20 mouse cellular contexts compared by ENCODE assay signal in the genomic region with DNA sequence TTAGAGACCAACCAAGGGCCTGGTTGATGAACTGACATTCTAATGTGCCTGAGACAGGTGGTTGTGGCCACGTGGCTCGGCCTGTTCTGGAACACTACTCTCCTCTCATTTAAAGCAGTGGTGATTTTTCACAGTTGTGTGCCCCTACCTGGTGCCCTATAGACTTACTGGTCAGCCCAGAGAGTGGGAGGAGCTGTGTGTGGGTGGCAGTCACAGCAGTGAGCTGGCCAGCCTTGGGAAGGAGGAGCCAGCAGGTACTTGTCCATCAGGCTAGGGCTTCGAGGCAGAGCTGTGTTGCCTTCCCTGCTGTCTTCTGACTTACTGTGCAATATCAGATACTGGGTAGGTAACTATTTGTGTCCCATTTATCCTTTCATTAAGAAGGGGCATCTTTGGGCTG. TPM values are rescaled to one million over a fixed set of nuclear protein-coding genes. Genes with fewer than 3 reads are reported as not detected.
DNase-seq lines count a peak whose midpoint lies in the region; ATAC-seq and TF ChIP-seq lines count a peak whose summit lies in the region.
"Had no signal": no experiment of that assay in that cellular context is flagged by ENCODE, and none has a peak within 500 bp of the region (broad histone marks: within the 10 kb centered on the region; RNA-seq: fewer than 3 reads in every experiment).

No protein-coding gene starts in this region.

- 0 out of 2 replicates have a peak overlapping the region, but pooled peaks have one; percentile 39 for H3K27ac ChIP-seq in heart, embryonic 12.5 days (ENCODE audit: poor library complexity, severe bottlenecking)
- peak overlapping the region; percentile 76; the same call in 1 of the 2 replicates for H3K27ac ChIP-seq in lung, postnatal 0 days (ENCODE audit: low read length)
- H3K27ac ChIP-seq: embryonic facial prominence, embryonic 10.5 days; forebrain, embryonic 13.5 days had no signal

- H3K9ac ChIP-seq in heart, embryonic 12.5 days: no peak overlapping the region
- no peak overlapping the region for H3K9ac ChIP-seq in lung, postnatal 0 days (replicated peaks; ENCODE audit: low read depth)
- H3K9ac ChIP-seq: forebrain, embryonic 13.5 days; forebrain, postnatal 0 days; heart, embryonic 13.5 days; hindbrain, embryonic 15.5 days had no signal

- 82% methylated on average over 3 of the region's 3 CpGs for WGBS in heart, embryonic 12.5 days
- WGBS in lung, postnatal 0 days: 82% methylated on average over 3 of the region's 3 CpGs

- H3K4me2 ChIP-seq in heart, embryonic 12.5 days: no peak overlapping the region
- no peak overlapping the region for H3K4me2 ChIP-seq in lung, postnatal 0 days (replicated peaks; ENCODE audit: low read depth, low read length)
- H3K4me2 ChIP-seq: forebrain, embryonic 13.5 days; heart, embryonic 13.5 days; hindbrain, embryonic 15.5 days had no signal

- no peak overlapping the region for H3K4me3 ChIP-seq in heart, embryonic 12.5 days
- H3K4me3 ChIP-seq in lung, postnatal 0 days (ENCODE audit: low read depth, low read length): no peak overlapping the region
- H3K4me3 ChIP-seq: embryonic facial prominence, embryonic 10.5 days; forebrain, embryonic 13.5 days; heart, embryonic 13.5 days; hindbrain, embryonic 15.5 days had no signal

- no peak for TF ChIP-seq CTCF in lung, postnatal 0 days (IDR thresholded peaks at IDR 0.05)

- H3K9me3 ChIP-seq in heart, embryonic 12.5 days (replicated peaks): no peaks in the 10 kb centered on the region
- H3K9me3 ChIP-seq in lung, postnatal 0 days (ENCODE audit: low read length): no peaks in the 10 kb centered on the region
- H3K9me3 ChIP-seq: embryonic facial prominence, embryonic 10.5 days; forebrain, embryonic 13.5 days; heart, embryonic 13.5 days; hindbrain, embryonic 15.5 days had no signal

- peak; percentile 33 for DNase-seq in adrenal gland, adult 2 months
- no peak for DNase-seq in adrenal gland, postnatal 36 days
- no peak for DNase-seq in heart, adult 8-10 months (ENCODE audit: low spot score)
- DNase-seq in lung, postnatal 0 days (ENCODE audit: low spot score): no peak
- DNase-seq in lung, postnatal 25 days (ENCODE audit: low spot score): no peak
- DNase-seq in cerebellum, adult 8-10 months: no peak
- DNase-seq: adrenal gland, adult 8-10 months; cerebellum, adult 11-12 months; cerebellum, postnatal 10 days; forebrain, postnatal 0 days; gastrocnemius, postnatal 36 days; heart, adult 18-20 months; heart, postnatal 14 days had no signal

- no peak for ATAC-seq in heart, embryonic 12.5 days (ENCODE audit: insufficient number of reproducible peaks, low FRiP score)
- no peak for ATAC-seq in lung, postnatal 0 days
- ATAC-seq: forebrain, embryonic 13.5 days; intestine, embryonic 16.5 days had no signal

- H3K4me1 ChIP-seq in heart, embryonic 12.5 days (replicated peaks): peaks cover 15% of the 10 kb centered on the region
- peaks cover 4% of the 10 kb centered on the region; the same call in 1 of the 2 replicates for H3K4me1 ChIP-seq in lung, postnatal 0 days (ENCODE audit: insufficient read depth, low read depth, low read length)
- H3K4me1 ChIP-seq: embryonic facial prominence, embryonic 10.5 days had no signal

- H3K27me3 ChIP-seq in heart, embryonic 12.5 days (replicated peaks): no peaks in the 10 kb centered on the region
- no peaks in the 10 kb centered on the region for H3K27me3 ChIP-seq in lung, postnatal 0 days (replicated peaks; ENCODE audit: insufficient read depth, low read length)
- H3K27me3 ChIP-seq: forebrain, embryonic 13.5 days; heart, embryonic 13.5 days; hindbrain, embryonic 15.5 days had no signal

- no peak for TF ChIP-seq EP300 in lung, postnatal 0 days (IDR thresholded peaks at IDR 0.05)

- peaks cover 72% of the 10 kb centered on the region for H3K36me3 ChIP-seq in heart, embryonic 12.5 days
- peaks cover 9% of the 10 kb centered on the region for H3K36me3 ChIP-seq in lung, postnatal 0 days (ENCODE audit: insufficient read depth, low read length)

RNA-seq across cellular contexts. Expression of a gene that starts 9.3 kb away (rescaled TPM):
- total RNA-seq in adrenal gland, adult 2 months (2021): 10 to 100 TPM; 38.5 to 51.4 TPM
- 49.5 and 56.9 TPM in 2 replicates for polyA plus RNA-seq in adrenal gland, adult 2 months (2012; rRNA removed)
- 10 to 100 TPM; 44.8 to 47.0 TPM for total RNA-seq in adrenal gland, postnatal 36 days (2021)
- polyA plus RNA-seq in heart, embryonic 12.5 days (2016; fragmentation: Nextera tagmentation; extraction: Ambion mirVana): 18.5 and 18.7 TPM in 2 replicates
- total RNA-seq in heart, adult 8-10 months (2022): 10 to 100 TPM; 28.2 to 32.2 (median 29.4) TPM
- polyA plus RNA-seq in lung, postnatal 0 days (2015; fragmentation: Nextera tagmentation; extraction: Ambion mirVana): 8.8 and 10.6 TPM in 2 replicates

RNA-seq across cellular contexts. Expression of a gene that starts 55.6 kb away (rescaled TPM):
- total RNA-seq in adrenal gland, adult 2 months (2021): under 1 TPM; 0.35 to 0.45 TPM
- 0.17 and 0.18 TPM in 2 replicates for polyA plus RNA-seq in adrenal gland, adult 2 months (2012; rRNA removed)
- total RNA-seq in adrenal gland, postnatal 36 days (2021): under 1 TPM; 0.30 to 0.56 TPM
- not detected in 2 replicates for polyA plus RNA-seq in heart, embryonic 12.5 days (2016; fragmentation: Nextera tagmentation; extraction: Ambion mirVana)
- total RNA-seq in heart, adult 8-10 months (2022): not detected
- polyA plus RNA-seq in lung, postnatal 0 days (2015; fragmentation: Nextera tagmentation; extraction: Ambion mirVana): 0.06 and 0.24 TPM in 2 replicates
- total RNA-seq: MEL had no signal
- polyA plus RNA-seq: embryonic facial prominence, embryonic 10.5 days; heart, embryonic 13.5 days had no signal
